Mouse (Mus musculus): ENCODE measurements around the gene 1190005I06Rik. TPM values are rescaled to one million over a fixed set of nuclear protein-coding genes. Genes with fewer than 3 reads are reported as not detected.

1190005I06Rik gene
- total and polyA plus RNA-seq, 2 experiments: 11.9 to 12.0 TPM

DNA sequence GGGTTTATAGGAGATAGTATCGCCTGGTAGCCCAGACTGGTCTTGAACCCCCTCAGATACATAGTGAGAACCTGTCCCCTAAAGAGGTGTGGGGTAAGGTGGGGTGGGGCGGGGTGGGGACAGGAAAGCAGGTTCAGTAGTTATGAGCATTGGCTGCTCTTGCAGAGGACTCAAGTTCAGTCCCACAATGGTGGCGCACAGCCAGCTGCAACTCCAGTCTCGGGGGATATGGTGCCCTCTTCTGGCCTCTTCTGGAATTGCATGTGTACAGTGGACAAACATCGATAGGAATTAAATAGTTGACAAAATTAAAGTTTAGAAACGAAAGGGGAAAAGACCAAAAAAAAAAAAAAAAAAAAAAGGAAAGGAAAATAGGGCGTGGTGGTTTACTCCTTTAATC, 47.9 kb downstream of the 1190005I06Rik start:
- 32% methylated on average over 7 of the region's 7 CpGs for WGBS
- H3K79me2 ChIP-seq (ENCODE audit: control insufficient read depth, insufficient read depth, low read length): no peaks in the 10 kb centered on the region

GRCm38 (mm10) chr8:120598579-120598978, 48.9 kb downstream of the 1190005I06Rik start:
- Histone ChIP-seq H3K9ac (ENCODE audit: low read depth, low read length) (no peak overlapping the region), H3K27ac (replicated peaks; ENCODE audit: insufficient read depth, low read depth, low read length) (no peak overlapping the region)
- WGBS: 71% methylated on average over 24 of the region's 24 CpGs

More for the DNA sequence above, 47.9 kb downstream of the 1190005I06Rik start:
- Histone ChIP-seq H3K27me3 (ENCODE audit: control insufficient read depth, insufficient read depth, low read length) (no peaks in the 10 kb centered on the region), H3K9ac (ENCODE audit: low read depth, low read length) (no peak overlapping the region), H3K27ac (replicated peaks; ENCODE audit: insufficient read depth, low read depth, low read length) (no peak overlapping the region), H3K4me3 (ENCODE audit: insufficient read depth, low read depth, low read length) (no peak overlapping the region), H3K4me1 (ENCODE audit: control insufficient read depth, insufficient read depth, low read length) (no peaks in the 10 kb centered on the region), H3K36me3 (ENCODE audit: control insufficient read depth, insufficient read depth, low read length) (no peaks in the 10 kb centered on the region)
- TF ChIP-seq POLR2A (IDR thresholded peaks at IDR 0.05; ENCODE audit: extremely low read depth, insufficient read depth, low read length): no peak
- TF ChIP-seq CTCF (IDR thresholded peaks at IDR 0.05; ENCODE audit: low read depth, low read length): peak; percentile 90
- DNase-seq (ENCODE audit: extremely low read depth, low read depth, low spot score): peak; percentile 69

DNA sequence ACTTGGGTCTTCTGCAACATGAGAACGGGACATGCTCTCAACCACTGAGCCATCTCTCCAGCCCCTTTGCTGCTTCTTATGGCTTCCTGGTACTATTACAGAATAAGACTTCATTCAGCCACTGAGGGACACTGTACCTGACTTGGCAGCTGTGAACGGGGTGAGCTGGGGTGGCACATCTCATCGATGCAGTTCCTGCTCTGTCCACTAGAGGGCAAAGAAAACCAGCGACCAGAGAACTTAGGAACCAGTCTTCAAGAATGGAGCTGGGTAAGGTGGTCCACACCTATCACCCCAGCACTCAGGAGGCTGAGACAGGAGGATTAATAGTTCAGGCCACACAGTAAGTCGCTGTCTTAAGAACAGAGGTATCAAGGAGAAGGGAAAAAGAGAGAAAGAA, 51.5 kb downstream of the 1190005I06Rik start:
- Histone ChIP-seq H3K4me1 (ENCODE audit: control insufficient read depth, insufficient read depth, low read length) (no peaks in the 10 kb centered on the region), H3K27ac (replicated peaks; ENCODE audit: insufficient read depth, low read depth, low read length) (no peak overlapping the region), H3K27me3 (ENCODE audit: control insufficient read depth, insufficient read depth, low read length) (no peaks in the 10 kb centered on the region), H3K79me2 (ENCODE audit: control insufficient read depth, insufficient read depth, low read length) (no peaks in the 10 kb centered on the region), H3K9ac (ENCODE audit: low read depth, low read length) (no peak overlapping the region), H3K4me3 (ENCODE audit: insufficient read depth, low read depth, low read length) (no peak overlapping the region), H3K36me3 (ENCODE audit: control insufficient read depth, insufficient read depth, low read length) (no peaks in the 10 kb centered on the region)
- DNase-seq (ENCODE audit: extremely low read depth, low read depth, low spot score): peak; percentile 52
- no peak for TF ChIP-seq POLR2A (IDR thresholded peaks at IDR 0.05; ENCODE audit: extremely low read depth, insufficient read depth, low read length)
- TF ChIP-seq CTCF (IDR thresholded peaks at IDR 0.05; ENCODE audit: low read depth, low read length): peak; percentile 85
- WGBS: 11% methylated on average over 5 of the region's 5 CpGs

More at GRCm38 (mm10) chr8:120598579-120598978, 48.9 kb downstream of the 1190005I06Rik start:
- no peak for DNase-seq (ENCODE audit: extremely low read depth, low read depth, low spot score)
- TF ChIP-seq CTCF (IDR thresholded peaks at IDR 0.05; ENCODE audit: low read depth, low read length): no peak
- no peak for TF ChIP-seq POLR2A (IDR thresholded peaks at IDR 0.05; ENCODE audit: extremely low read depth, insufficient read depth, low read length)
- Histone ChIP-seq H3K79me2 (ENCODE audit: control insufficient read depth, insufficient read depth, low read length) (no peaks in the 10 kb centered on the region), H3K4me1 (ENCODE audit: control insufficient read depth, insufficient read depth, low read length) (no peaks in the 10 kb centered on the region), H3K36me3 (ENCODE audit: control insufficient read depth, insufficient read depth, low read length) (no peaks in the 10 kb centered on the region), H3K27me3 (ENCODE audit: control insufficient read depth, insufficient read depth, low read length) (no peaks in the 10 kb centered on the region), H3K4me3 (ENCODE audit: insufficient read depth, low read depth, low read length) (no peak overlapping the region)

DNA sequence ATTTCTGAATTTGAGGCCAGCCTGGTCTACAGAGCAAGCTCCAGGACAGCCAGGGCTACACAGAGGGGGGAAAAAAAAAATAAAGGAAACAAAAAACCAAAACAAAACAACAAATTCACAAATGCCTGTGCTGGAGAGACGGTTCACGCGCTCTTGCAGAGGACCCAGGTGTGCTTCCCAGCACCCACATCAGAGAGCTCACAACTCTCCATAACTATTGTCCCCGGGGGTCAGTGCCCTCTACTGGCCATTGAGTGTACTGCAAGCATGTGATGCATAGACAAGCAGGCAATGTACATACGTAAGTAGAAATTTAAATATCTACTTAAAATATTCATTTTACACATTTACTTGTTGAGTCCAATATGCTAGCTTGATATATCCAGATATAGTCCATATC, 52.9 kb downstream of the 1190005I06Rik start:
- Histone ChIP-seq H3K36me3 (ENCODE audit: control insufficient read depth, insufficient read depth, low read length) (no peaks in the 10 kb centered on the region), H3K27ac (replicated peaks; ENCODE audit: insufficient read depth, low read depth, low read length) (no peak overlapping the region), H3K4me3 (ENCODE audit: insufficient read depth, low read depth, low read length) (no peak overlapping the region), H3K9ac (ENCODE audit: low read depth, low read length) (no peak overlapping the region), H3K79me2 (ENCODE audit: control insufficient read depth, insufficient read depth, low read length) (no peaks in the 10 kb centered on the region), H3K4me1 (ENCODE audit: control insufficient read depth, insufficient read depth, low read length) (0 out of 2 replicates have a peak, but pooled peaks cover 1% of the 10 kb centered on the region), H3K27me3 (ENCODE audit: control insufficient read depth, insufficient read depth, low read length) (no peaks in the 10 kb centered on the region)
- DNase-seq (ENCODE audit: extremely low read depth, low read depth, low spot score): no peak
- TF ChIP-seq POLR2A (IDR thresholded peaks at IDR 0.05; ENCODE audit: extremely low read depth, insufficient read depth, low read length) (no peak), CTCF (IDR thresholded peaks at IDR 0.05; ENCODE audit: low read depth, low read length) (peak; percentile 67)
- WGBS: 85% methylated on average over 5 of the region's 5 CpGs

DNA sequence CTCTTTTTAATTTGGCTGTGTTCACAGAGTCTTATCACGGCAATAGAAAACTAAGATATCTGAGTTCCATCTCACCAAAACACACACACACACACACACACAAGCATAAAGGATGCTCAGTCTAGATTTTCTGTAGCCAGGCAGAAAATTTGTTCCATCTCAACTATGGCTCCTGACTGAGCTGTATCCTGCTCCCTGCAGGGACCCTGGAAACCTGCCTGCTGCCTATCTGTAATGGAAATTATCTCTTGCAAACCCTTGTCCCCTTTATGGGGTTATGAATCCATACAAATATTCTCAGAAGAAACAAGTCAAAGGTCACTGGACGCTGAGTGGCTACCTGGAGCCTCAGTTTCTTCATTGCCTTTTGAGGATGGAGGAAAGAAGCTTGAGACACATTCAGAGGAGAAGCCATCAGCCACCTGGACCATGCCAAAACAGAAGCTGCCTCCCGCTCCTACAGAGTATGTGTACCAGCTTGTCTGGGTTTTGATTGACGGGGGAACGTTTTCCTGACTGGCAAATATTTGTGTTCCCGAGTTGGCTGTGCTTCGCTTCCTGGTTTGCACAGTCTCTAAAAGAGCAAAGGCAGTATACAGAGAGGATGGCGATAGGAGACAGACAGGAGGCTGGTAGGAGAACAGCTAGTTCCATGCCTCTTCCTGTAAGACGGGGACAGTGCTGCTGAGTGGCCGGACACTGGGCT, 55.7 kb downstream of the 1190005I06Rik start:
- no peaks in the 10 kb centered on the region for H3K36me3 ChIP-seq (ENCODE audit: control insufficient read depth, insufficient read depth, low read length)
- peak; percentile 15 for DNase-seq (ENCODE audit: extremely low read depth, low read depth, low spot score)
- no peak for TF ChIP-seq POLR2A (IDR thresholded peaks at IDR 0.05; ENCODE audit: extremely low read depth, insufficient read depth, low read length)
- no peak for TF ChIP-seq CTCF (IDR thresholded peaks at IDR 0.05; ENCODE audit: low read depth, low read length)
- no peaks in the 10 kb centered on the region for H3K79me2 ChIP-seq (ENCODE audit: control insufficient read depth, insufficient read depth, low read length)
- H3K27ac ChIP-seq (replicated peaks; ENCODE audit: insufficient read depth, low read depth, low read length): no peak overlapping the region
- no peak overlapping the region for H3K4me3 ChIP-seq (ENCODE audit: insufficient read depth, low read depth, low read length)
- H3K9ac ChIP-seq (ENCODE audit: low read depth, low read length): no peak overlapping the region
- 0 out of 2 replicates have a peak, but pooled peaks cover 1% of the 10 kb centered on the region for H3K4me1 ChIP-seq (ENCODE audit: control insufficient read depth, insufficient read depth, low read length)
- 22% methylated on average over 10 of the region's 10 CpGs for WGBS
- H3K27me3 ChIP-seq (ENCODE audit: control insufficient read depth, insufficient read depth, low read length): no peaks in the 10 kb centered on the region

DNA sequence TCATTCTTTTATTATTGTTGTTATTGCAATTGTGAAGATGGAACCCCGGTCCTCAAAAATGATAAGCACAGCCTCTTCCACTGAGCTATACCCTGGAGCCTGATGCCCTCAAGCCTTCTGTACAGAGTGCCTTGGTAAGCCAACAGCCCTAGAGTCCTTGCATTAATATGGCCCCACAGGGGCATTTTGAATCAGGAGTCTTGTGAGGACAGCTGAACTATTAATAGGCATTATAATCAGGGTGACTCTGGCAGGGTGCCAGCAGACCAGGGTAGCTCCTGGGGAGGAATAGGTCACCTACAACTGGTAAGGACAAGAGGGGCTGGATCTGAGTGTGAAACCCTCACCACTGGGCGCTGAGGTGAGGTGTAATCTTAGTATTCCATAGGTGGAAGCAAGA, 57.5 kb downstream of the 1190005I06Rik start:
- Histone ChIP-seq H3K27me3 (ENCODE audit: control insufficient read depth, insufficient read depth, low read length) (no peaks in the 10 kb centered on the region), H3K27ac (replicated peaks; ENCODE audit: insufficient read depth, low read depth, low read length) (no peak overlapping the region), H3K4me1 (ENCODE audit: control insufficient read depth, insufficient read depth, low read length) (0 out of 2 replicates have a peak, but pooled peaks cover 1% of the 10 kb centered on the region), H3K4me3 (ENCODE audit: insufficient read depth, low read depth, low read length) (no peak overlapping the region), H3K79me2 (ENCODE audit: control insufficient read depth, insufficient read depth, low read length) (no peaks in the 10 kb centered on the region), H3K36me3 (ENCODE audit: control insufficient read depth, insufficient read depth, low read length) (no peaks in the 10 kb centered on the region), H3K9ac (ENCODE audit: low read depth, low read length) (no peak overlapping the region; the same call in 1 of the 2 replicates)
- no peak for DNase-seq (ENCODE audit: extremely low read depth, low read depth, low spot score)
- 50% methylated on average over 2 of the region's 2 CpGs for WGBS
- TF ChIP-seq POLR2A (IDR thresholded peaks at IDR 0.05; ENCODE audit: extremely low read depth, insufficient read depth, low read length): no peak

Measured in liver, adult 2 months (tissue).